Mouse (Mus musculus) testis, adult 2 months (tissue): Measurements from ENCODE around the gene Gm10260.

Source experiments
- CTCF ChIP-seq: fragments of 200-500 bp; IDR thresholded peaks from 2 replicates; pipeline ENCODE4 v1.5.1; 2012; ENCODE audit warnings: low read depth, mild to moderate bottlenecking, inconsistent platforms, low read length, moderate library complexity; ENCODE audit not compliant: control insufficient read depth, insufficient read depth, insufficient replicate concordance
- POLR2A ChIP-seq: fragments of 200-500 bp; IDR thresholded peaks from 2 replicates; pipeline ENCODE4 v1.6.1; 2012; ENCODE audit warnings: low read depth, mild to moderate bottlenecking, inconsistent platforms, low read length, moderate library complexity; ENCODE audit not compliant: control insufficient read depth

GRCm38 (mm10) chr13:97711510-97711909 lies 48.9 kb downstream of the Gm10260 start:
- TF ChIP-seq POLR2A, result no peak
- no peak for TF ChIP-seq CTCF
